In genomic region chr2:27327886-27328285, GRCm38 (mm10) we compare ENCODE assay signal across 16 mouse cellular contexts.
DNase-seq lines count a peak whose midpoint lies in the region; ATAC-seq lines count a peak whose summit lies in the region.
"Had no signal": no experiment of that assay in that cellular context is flagged by ENCODE, and none has a peak within 500 bp of the region (broad histone marks: within the 10 kb centered on the region; RNA-seq: fewer than 3 reads in every experiment).

No protein-coding gene starts in this region.

- H3K4me1 ChIP-seq in heart, embryonic 10.5 days: peaks cover 83% of the 10 kb centered on the region
- peaks cover 70% of the 10 kb centered on the region for H3K4me1 ChIP-seq in kidney, embryonic 15.5 days
- peaks cover 83% of the 10 kb centered on the region for H3K4me1 ChIP-seq in embryonic facial prominence, embryonic 10.5 days
- H3K4me1 ChIP-seq in lung, embryonic 16.5 days (replicated peaks; ENCODE audit: control insufficient read depth, insufficient read depth, low read length): peaks cover 57% of the 10 kb centered on the region

- no peaks in the 10 kb centered on the region for H3K27me3 ChIP-seq in heart, embryonic 10.5 days (ENCODE audit: insufficient read depth, poor library complexity, severe bottlenecking)
- no peaks in the 10 kb centered on the region for H3K27me3 ChIP-seq in kidney, embryonic 15.5 days
- H3K27me3 ChIP-seq in embryonic facial prominence, embryonic 10.5 days (replicated peaks; ENCODE audit: low read depth, poor library complexity, severe bottlenecking): no peaks in the 10 kb centered on the region
- no peaks in the 10 kb centered on the region for H3K27me3 ChIP-seq in lung, embryonic 16.5 days (ENCODE audit: control insufficient read depth, insufficient read depth, low read depth, low read length)
- H3K27me3 ChIP-seq: neural tube, embryonic 13.5 days had no signal

- H3K9me3 ChIP-seq in heart, embryonic 10.5 days: no peaks in the 10 kb centered on the region
- no peaks in the 10 kb centered on the region for H3K9me3 ChIP-seq in kidney, embryonic 15.5 days (replicated peaks)
- no peaks in the 10 kb centered on the region for H3K9me3 ChIP-seq in embryonic facial prominence, embryonic 10.5 days
- H3K9me3 ChIP-seq in lung, embryonic 16.5 days (ENCODE audit: control insufficient read depth, low read length): no peaks in the 10 kb centered on the region
- H3K9me3 ChIP-seq: neural tube, embryonic 13.5 days had no signal

- 69% methylated on average over 4 of the region's 4 CpGs for WGBS in heart, embryonic 10.5 days
- 68% methylated on average over 4 of the region's 4 CpGs for WGBS in kidney, embryonic 15.5 days
- 79% methylated on average over 4 of the region's 4 CpGs for WGBS in embryonic facial prominence, embryonic 10.5 days
- 42% methylated on average over 4 of the region's 4 CpGs for WGBS in lung, embryonic 16.5 days

- H3K27ac ChIP-seq in heart, embryonic 10.5 days: peak overlapping the region; percentile 81
- H3K27ac ChIP-seq in kidney, embryonic 15.5 days: peak overlapping the region; percentile 59; the same call in 1 of the 2 replicates
- peak overlapping the region; percentile 35 for H3K27ac ChIP-seq in embryonic facial prominence, embryonic 10.5 days (replicated peaks)
- H3K27ac ChIP-seq in lung, embryonic 16.5 days (ENCODE audit: low read length): peak overlapping the region; percentile 83

- no peaks in the 10 kb centered on the region for H3K36me3 ChIP-seq in heart, embryonic 10.5 days
- no peaks in the 10 kb centered on the region for H3K36me3 ChIP-seq in kidney, embryonic 15.5 days
- no peaks in the 10 kb centered on the region for H3K36me3 ChIP-seq in embryonic facial prominence, embryonic 10.5 days (replicated peaks)
- no peaks in the 10 kb centered on the region for H3K36me3 ChIP-seq in lung, embryonic 16.5 days (ENCODE audit: control insufficient read depth, insufficient read depth, low read length)
- H3K36me3 ChIP-seq: neural tube, embryonic 13.5 days had no signal

- no peak overlapping the region for H3K4me2 ChIP-seq in kidney, embryonic 15.5 days
- no peak overlapping the region for H3K4me2 ChIP-seq in lung, embryonic 16.5 days (ENCODE audit: low read depth, low read length)
- H3K4me2 ChIP-seq: neural tube, embryonic 13.5 days had no signal

- no peak for ATAC-seq in kidney, embryonic 15.5 days (replicated peaks; ENCODE audit: low FRiP score)
- peak; percentile 73 for ATAC-seq in lung, embryonic 16.5 days (ENCODE audit: low read depth)
- ATAC-seq in erythroblast, adult 5-6 weeks (replicated peaks; ENCODE audit: low FRiP score, poor library complexity, severe bottlenecking): no peak
- ATAC-seq: midbrain, embryonic 16.5 days had no signal

- intact Hi-C loops in heart, postnatal 10 days (cut with DNase I): no loop called here

- H3K9ac ChIP-seq in kidney, embryonic 15.5 days: no peak overlapping the region
- no peak overlapping the region for H3K9ac ChIP-seq in lung, embryonic 16.5 days (ENCODE audit: low read length)
- H3K9ac ChIP-seq: neural tube, embryonic 13.5 days had no signal

- H3K4me3 ChIP-seq in heart, embryonic 10.5 days: no peak overlapping the region
- H3K4me3 ChIP-seq in kidney, embryonic 15.5 days (replicated peaks): no peak overlapping the region
- H3K4me3 ChIP-seq in embryonic facial prominence, embryonic 10.5 days: no peak overlapping the region
- no peak overlapping the region for H3K4me3 ChIP-seq in lung, embryonic 16.5 days (ENCODE audit: low read length)
- H3K4me3 ChIP-seq: erythroblast, embryonic 14.5 days; neural tube, embryonic 13.5 days had no signal

- DNase-seq in heart, embryonic 10.5 days (ENCODE audit: low spot score): no peak
- DNase-seq in heart, postnatal 10 days: no peak
- no peak for DNase-seq in kidney, postnatal 36 days
- no peak for DNase-seq in embryonic facial prominence, embryonic 10.5 days (ENCODE audit: low spot score)
- no peak for DNase-seq in ovary, postnatal 36 days (ENCODE audit: low spot score)
- DNase-seq: cerebellum, adult 9-11 months; embryo, embryonic 11 days; gastrocnemius, postnatal 25 days; retina, postnatal 1 day; thymus, adult 2 months had no signal
